Mouse (Mus musculus) olfactory bulb, adult 2 months (tissue): Measurements from ENCODE around the gene Prl8a8. TPM values are rescaled to one million over a fixed set of nuclear protein-coding genes. Genes with fewer than 3 reads are reported as not detected.

Experiments
- H3K27ac ChIP-seq: fragments of 200-500 bp; 2 replicates; pipeline ENCODE4 v1.5.1; 2012; ENCODE audit warnings: low read depth, low read length; ENCODE audit not compliant: insufficient read depth
- H3K4me1 ChIP-seq: fragments of 200-500 bp; 2 replicates; pipeline ENCODE4 v1.6.1; 2012; ENCODE audit warnings: low read length; ENCODE audit not compliant: control insufficient read depth, insufficient read depth
- H3K4me3 ChIP-seq: fragments of 200-500 bp; 2 replicates; pipeline ENCODE4 v1.5.1; 2012; ENCODE audit warnings: mild to moderate bottlenecking, low read depth, low read length, moderate library complexity; ENCODE audit not compliant: insufficient read depth
- CTCF ChIP-seq: fragments of 200-500 bp; IDR thresholded peaks from 2 replicates; pipeline ENCODE4 v1.5.1; 2012; ENCODE audit warnings: low read depth, mild to moderate bottlenecking, low read length, moderate library complexity; ENCODE audit not compliant: insufficient read depth
- POLR2A ChIP-seq: fragments of 200-500 bp; IDR thresholded peaks from 2 replicates; pipeline ENCODE4 v1.6.1; 2012; ENCODE audit warnings: mild to moderate bottlenecking, low read depth, low read length, moderate library complexity; ENCODE audit not compliant: insufficient read depth
- WGBS: fragments of 180-500 bp; shearing (Covaris S2); methylation state at CpG from one replicate; pipeline ENCODE4 v1.1.7; 2018; 5-methylcytosine and 5-hydroxymethylcytosine counted together
- polyA plus RNA-seq: library from polyadenylated mRNA; stranded (reverse); fragments of >200 nt; gene quantifications from 2 replicates; pipeline ENCODE4 v1.2.4, GENCODE M21; 2012; ENCODE audit warnings: low replicate concordance; ENCODE audit not compliant: missing spikeins, insufficient read depth, insufficient read length

Prl8a8 gene
- polyA plus RNA-seq: not detected in 2 replicates

DNA sequence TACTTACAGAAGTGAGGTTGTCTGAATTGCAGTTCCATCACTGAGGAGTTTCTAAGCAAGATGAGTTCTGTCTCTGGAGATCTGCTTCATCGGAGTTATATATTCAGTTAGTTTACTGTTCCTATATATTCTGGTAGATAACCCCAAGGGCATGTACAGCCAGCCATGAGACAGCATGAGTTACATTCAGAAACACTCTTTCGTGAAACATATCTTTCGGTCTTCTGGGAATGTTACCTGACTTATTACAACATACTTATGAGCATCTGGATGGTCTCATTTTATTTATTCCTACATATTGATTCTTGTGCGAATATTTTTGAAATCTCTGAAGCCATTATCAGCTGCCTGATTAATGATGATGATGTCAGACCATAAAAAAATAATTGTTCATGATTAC is at the start of gene Prl8a8:
Prl8a8 (minus strand) TSS at position 101 of the 400 bp plus-strand sequence.
- H3K4me1 ChIP-seq: no peaks in the 10 kb centered on the region
- TF ChIP-seq CTCF (no peak), POLR2A (no peak)
- WGBS: 98% methylated on average over 4 of the region's 4 CpGs
- H3K27ac ChIP-seq: no peak within 1 kb of the TSS
- H3K4me3 ChIP-seq: no peak within 1 kb of the TSS

DNA sequence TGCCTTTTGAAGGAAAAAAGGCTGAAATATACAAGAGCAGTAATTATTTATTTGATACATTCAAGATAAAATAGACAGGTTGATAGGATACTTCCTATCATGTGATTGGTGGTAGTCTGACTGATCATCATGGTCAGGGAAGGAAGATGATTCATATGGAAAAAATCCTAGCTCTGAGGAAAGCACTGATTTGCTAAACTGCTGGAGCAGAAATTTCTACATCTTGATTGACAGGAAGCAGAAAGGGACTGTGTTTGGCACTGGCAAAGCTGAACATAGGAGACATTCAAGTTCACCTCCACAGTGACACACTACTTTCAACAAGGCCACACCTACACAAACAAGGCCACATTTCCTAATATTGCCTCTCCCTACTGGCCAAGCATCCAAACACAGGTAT is 40.3 kb upstream of the Prl8a8 start:
- H3K4me3 ChIP-seq: no peak overlapping the region
- no peaks in the 10 kb centered on the region for H3K4me1 ChIP-seq
- TF ChIP-seq POLR2A (no peak), CTCF (no peak)

GRCm38 (mm10) chr13:27523156-27523555 is 10.1 kb upstream of the Prl8a8 start:
- no peaks in the 10 kb centered on the region for H3K4me1 ChIP-seq
- H3K27ac ChIP-seq: no peak overlapping the region
- no peak for TF ChIP-seq CTCF
- no peak for TF ChIP-seq POLR2A
- no peak overlapping the region for H3K4me3 ChIP-seq
- WGBS: 81% methylated on average over 4 of the region's 4 CpGs

More for the DNA sequence above, 40.3 kb upstream of the Prl8a8 start:
- no peak overlapping the region for H3K27ac ChIP-seq

DNA sequence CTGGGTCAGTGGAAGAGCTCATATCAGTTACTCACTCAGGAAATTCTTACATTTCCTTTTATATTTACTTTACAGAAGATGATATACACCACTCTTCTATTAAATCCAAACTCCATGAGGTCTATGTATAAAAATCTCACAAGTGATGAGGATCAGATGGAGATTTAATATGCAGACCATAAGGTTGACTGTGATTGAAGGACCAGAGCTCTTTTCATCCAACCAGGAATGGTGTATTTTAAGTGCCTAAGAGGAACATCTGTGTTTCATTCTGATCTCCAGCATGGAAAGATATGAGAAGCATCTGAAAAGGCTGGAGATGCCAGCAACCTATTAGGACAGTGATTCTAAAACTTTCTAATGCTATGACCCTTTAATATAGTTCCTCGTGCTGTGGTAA is 5.4 kb downstream of the Prl8a8 start:
- 76% methylated on average over 1 of the region's 1 CpGs for WGBS
- no peak for TF ChIP-seq CTCF
- TF ChIP-seq POLR2A: no peak
- no peak overlapping the region for H3K27ac ChIP-seq
- H3K4me1 ChIP-seq: no peaks in the 10 kb centered on the region
- H3K4me3 ChIP-seq: no peak overlapping the region

Other genes starting within 250 kb of the Prl8a8 start
- not detected in 2 replicates for gene Prl6a1, start 200.6 kb downstream of the Prl8a8 start, polyA plus RNA-seq
- gene Prl8a2, start 167.5 kb downstream of the Prl8a8 start, polyA plus RNA-seq: not detected in 2 replicates
- gene Prl2b1, start 122.4 kb downstream of the Prl8a8 start, polyA plus RNA-seq: not detected in 2 replicates
- gene Prl8a6, start 74.5 kb downstream of the Prl8a8 start, polyA plus RNA-seq: not detected in 2 replicates
- not detected in 2 replicates for gene Prl8a9, start 51.4 kb upstream of the Prl8a8 start, polyA plus RNA-seq
- not detected in 2 replicates for gene Prl8a1, start 69.0 kb upstream of the Prl8a8 start, polyA plus RNA-seq
- not detected in 2 replicates for gene Prl7b1, start 97.4 kb upstream of the Prl8a8 start, polyA plus RNA-seq
- not detected in 2 replicates for gene Prl7a1, start 129.3 kb upstream of the Prl8a8 start, polyA plus RNA-seq
- not detected in 2 replicates for gene Prl7a2, start 154.8 kb upstream of the Prl8a8 start, polyA plus RNA-seq
- gene Prl7d1, start 203.5 kb upstream of the Prl8a8 start, polyA plus RNA-seq: not detected in 2 replicates